24 mouse cellular contexts compared by ENCODE assay signal in the genomic region with DNA sequence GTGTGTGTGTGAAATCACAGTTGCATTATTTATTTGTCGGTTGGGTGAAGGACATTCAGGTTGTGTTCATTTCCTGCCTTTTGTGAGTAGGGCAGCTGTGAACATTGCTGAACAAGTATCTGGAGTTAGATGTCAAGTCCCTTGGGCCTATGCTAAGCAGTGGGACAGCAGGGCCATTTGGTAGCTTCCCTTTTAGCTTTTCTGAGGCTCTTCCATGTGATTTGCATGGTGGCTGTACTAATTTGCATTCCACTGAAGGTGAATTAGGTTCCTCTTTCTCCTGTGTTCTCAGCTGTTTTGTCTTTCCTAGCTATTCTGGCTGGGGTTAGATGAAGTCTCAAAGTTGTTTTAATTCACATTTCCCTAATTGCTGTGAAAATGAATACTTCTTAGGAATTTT.
DNase-seq lines count a peak whose midpoint lies in the region; ATAC-seq and TF ChIP-seq lines count a peak whose summit lies in the region.
"Had no signal": no experiment of that assay in that cellular context is flagged by ENCODE, and none has a peak within 500 bp of the region (broad histone marks: within the 10 kb centered on the region; RNA-seq: fewer than 3 reads in every experiment).

No protein-coding gene starts in this region.

- intact Hi-C loops in gastrocnemius, postnatal 36 days (cut with DNase I) = no loop called here

- no peak overlapping the region for H3K4me3 ChIP-seq in hindbrain, embryonic 11.5 days (ENCODE audit: low read depth, low read length)
- H3K4me3 ChIP-seq in hindbrain, embryonic 13.5 days = no peak overlapping the region
- H3K4me3 ChIP-seq in G1E (ENCODE audit: low read depth, low read length) = no peak overlapping the region
- H3K4me3 ChIP-seq: embryonic facial prominence, embryonic 12.5 days; heart, embryonic 10.5 days; left cerebral cortex, adult 2 months; limb, embryonic 10.5 days; megakaryocyte, embryonic 14.5 days had no signal

- no peaks in the 10 kb centered on the region for H3K4me1 ChIP-seq in hindbrain, embryonic 11.5 days (replicated peaks; ENCODE audit: control insufficient read depth, insufficient read depth, low read length)
- H3K4me1 ChIP-seq in hindbrain, embryonic 13.5 days (replicated peaks) = no peaks in the 10 kb centered on the region
- no peaks in the 10 kb centered on the region for H3K4me1 ChIP-seq in G1E (ENCODE audit: insufficient read depth, low read depth, low read length)
- H3K4me1 ChIP-seq: embryonic facial prominence, embryonic 12.5 days; heart, embryonic 10.5 days had no signal

- H3K4me2 ChIP-seq in hindbrain, embryonic 11.5 days (replicated peaks; ENCODE audit: low read depth, low read length) = no peak overlapping the region
- H3K4me2 ChIP-seq in hindbrain, embryonic 13.5 days = no peak overlapping the region
- H3K4me2 ChIP-seq: embryonic facial prominence, embryonic 12.5 days; liver, embryonic 11.5 days had no signal

- H3K9me3 ChIP-seq in hindbrain, embryonic 11.5 days (ENCODE audit: control insufficient read depth, low read length) = no peaks in the 10 kb centered on the region
- H3K9me3 ChIP-seq in hindbrain, embryonic 13.5 days = no peaks in the 10 kb centered on the region
- no peaks in the 10 kb centered on the region for H3K9me3 ChIP-seq in G1E (replicated peaks)
- H3K9me3 ChIP-seq: embryonic facial prominence, embryonic 12.5 days; heart, embryonic 10.5 days; limb, embryonic 10.5 days; megakaryocyte, embryonic 14.5 days had no signal

- no peak for TF ChIP-seq CTCF in G1E (IDR thresholded peaks at IDR 0.05; ENCODE audit: low read depth, low read length)

- H3K9ac ChIP-seq in hindbrain, embryonic 11.5 days (ENCODE audit: low read depth, low read length) = no peak overlapping the region
- no peak overlapping the region for H3K9ac ChIP-seq in hindbrain, embryonic 13.5 days
- H3K9ac ChIP-seq: embryonic facial prominence, embryonic 12.5 days; forebrain, postnatal 0 days had no signal

- 70% methylated on average over 1 of the region's 1 CpGs for WGBS in hindbrain, embryonic 11.5 days
- 58% methylated on average over 1 of the region's 1 CpGs for WGBS in hindbrain, embryonic 13.5 days

- DNase-seq in hindbrain, embryonic 11.5 days (ENCODE audit: low spot score) = peak; percentile 25
- DNase-seq in G1E (ENCODE audit: low spot score) = no peak
- DNase-seq in spleen, postnatal 36 days (ENCODE audit: low spot score in 2 of 2) = peak; percentile 75 to 81
- DNase-seq in gastrocnemius, postnatal 36 days = no peak
- DNase-seq: adrenal gland, postnatal 10 days; cerebellum, postnatal 10 days; forebrain, postnatal 0 days; gastrocnemius, postnatal 14 days; heart, postnatal 10 days; kidney, adult 18-20 months; kidney, postnatal 10 days; lung, adult 2 months; right cerebral cortex, postnatal 14 days; thymus, postnatal 4 days had no signal

- no peaks in the 10 kb centered on the region for H3K36me3 ChIP-seq in hindbrain, embryonic 11.5 days (ENCODE audit: control insufficient read depth, insufficient read depth, low read length)
- peaks cover 19% of the 10 kb centered on the region for H3K36me3 ChIP-seq in hindbrain, embryonic 13.5 days
- peaks cover 15% of the 10 kb centered on the region for H3K36me3 ChIP-seq in G1E (replicated peaks)

- H3K27me3 ChIP-seq in hindbrain, embryonic 11.5 days (ENCODE audit: control insufficient read depth, insufficient read depth, low read length) = no peaks in the 10 kb centered on the region
- no peaks in the 10 kb centered on the region for H3K27me3 ChIP-seq in hindbrain, embryonic 13.5 days
- H3K27me3 ChIP-seq in G1E (ENCODE audit: insufficient read depth, low read length) = no peaks in the 10 kb centered on the region
- H3K27me3 ChIP-seq: embryonic facial prominence, embryonic 12.5 days; megakaryocyte, embryonic 14.5 days had no signal

- ATAC-seq in hindbrain, embryonic 11.5 days (ENCODE audit: low FRiP score) = no peak
- ATAC-seq in hindbrain, embryonic 13.5 days (ENCODE audit: low FRiP score) = no peak
- ATAC-seq in G1E (ENCODE audit: extremely low read depth, insufficient number of reproducible peaks, low FRiP score, poor library complexity, severe bottlenecking) = peak; percentile 40; the same call in 1 of the 2 replicates
- ATAC-seq in granulocyte monocyte progenitor cell, adult 5-6 weeks (replicated peaks; ENCODE audit: poor library complexity, severe bottlenecking) = peak; percentile 61; the same call in 1 of the 2 replicates
- no peak for ATAC-seq in frontal cortex, adult (ENCODE audit: low TSS enrichment)
- ATAC-seq: forebrain, postnatal 0 days; hindbrain, postnatal 0 days had no signal

- no peak overlapping the region for H3K27ac ChIP-seq in hindbrain, embryonic 11.5 days (ENCODE audit: low read depth, low read length)
- no peak overlapping the region for H3K27ac ChIP-seq in hindbrain, embryonic 13.5 days
- H3K27ac ChIP-seq: embryonic facial prominence, embryonic 12.5 days; heart, embryonic 10.5 days; hindbrain, postnatal 0 days; left cerebral cortex, adult 2 months; limb, embryonic 10.5 days had no signal

Comparison
In these comparisons a context has a peak if more than half of its experiments do, and no peak if none do; other contexts are left out.
1. ATAC-seq: peak in G1E (single experiment) and granulocyte monocyte progenitor cell, adult 5-6 weeks (single experiment); none in hindbrain, embryonic 11.5 days (single experiment), hindbrain, embryonic 13.5 days (single experiment) and frontal cortex, adult (single experiment).
2. DNase-seq: peak in hindbrain, embryonic 11.5 days (single experiment) and spleen, postnatal 36 days (2 of 2); none in G1E (single experiment) and gastrocnemius, postnatal 36 days (0 of 2).